Mouse (Mus musculus) liver, embryonic 16.5 days (tissue): ENCODE data around the gene Fbxl16. TPM values are rescaled to one million over a fixed set of nuclear protein-coding genes. Genes with fewer than 3 reads are reported as not detected.

Experiments used
- ATAC-seq: fragments of 200-750 bp; cut with Nextera tagmentation; 2 replicates; pipeline ENCODE4 v1.8.0; 2017; ENCODE audit warnings: low read depth, mild to moderate bottlenecking, moderate number of reproducible peaks, moderate library complexity
- H3K27ac ChIP-seq: fragments of 300-500 bp; sonication (generic); 2 replicates; pipeline ENCODE4 v1.5.1; 2014; ENCODE audit warnings: mild to moderate bottlenecking, low read length
- H3K27me3 ChIP-seq: fragments of 300-500 bp; sonication (generic); 2 replicates; pipeline ENCODE4 v1.6.1; 2014; ENCODE audit warnings: low read depth, low read length, mixed read lengths; ENCODE audit not compliant: control insufficient read depth, insufficient read depth
- H3K36me3 ChIP-seq: fragments of 300-500 bp; sonication (generic); 2 replicates; pipeline ENCODE4 v1.6.1; 2014; ENCODE audit warnings: mild to moderate bottlenecking; ENCODE audit not compliant: control insufficient read depth, insufficient read depth
- H3K4me1 ChIP-seq: fragments of 300-500 bp; sonication (generic); 2 replicates; pipeline ENCODE4 v1.6.1; 2014; ENCODE audit warnings: low read depth, low read length, mixed read lengths; ENCODE audit not compliant: control insufficient read depth
- H3K4me2 ChIP-seq: fragments of 300-500 bp; sonication (generic); 2 replicates; pipeline ENCODE4 v1.6.1; 2014; ENCODE audit warnings: low read depth, low read length, mixed read lengths
- H3K4me3 ChIP-seq: fragments of 300-500 bp; sonication (generic); 2 replicates; pipeline ENCODE4 v1.5.1; 2014; ENCODE audit warnings: low read depth, mild to moderate bottlenecking, low read length
- H3K9ac ChIP-seq: fragments of 300-500 bp; sonication (generic); 2 replicates; pipeline ENCODE4 v1.6.1; 2014; ENCODE audit warnings: low read depth, low read length
- H3K9me3 ChIP-seq: fragments of 300-500 bp; sonication (generic); replicated peaks from 2 replicates; pipeline ENCODE4 v1.6.1; 2016; ENCODE audit warnings: low read length; ENCODE audit not compliant: control insufficient read depth
- WGBS: fragments of 180-500 bp; shearing (Covaris S2); extraction: QIAGEN DNeasy Blood & Tissue Kit; methylation state at CpG from one replicate; pipeline ENCODE4 v1.1.7; 2014; ENCODE audit not compliant: insufficient replicate concordance; 5-methylcytosine and 5-hydroxymethylcytosine counted together
- microRNA-seq: library from miRNA; unstranded; fragments of <30 nt; microRNA quantifications from one replicate; pipeline ENCODE4, GENCODE M21; 2016
- polyA plus RNA-seq: library from polyadenylated mRNA; unstranded; fragments of >200 nt; fragmentation: Nextera tagmentation; extraction: Ambion mirVana; gene quantifications from 2 replicates; pipeline ENCODE4 v1.2.1, GENCODE M21; 2015

Fbxl16 gene
- polyA plus RNA-seq, 1 experiment from 2014 or later: 0.17 TPM

DNA sequence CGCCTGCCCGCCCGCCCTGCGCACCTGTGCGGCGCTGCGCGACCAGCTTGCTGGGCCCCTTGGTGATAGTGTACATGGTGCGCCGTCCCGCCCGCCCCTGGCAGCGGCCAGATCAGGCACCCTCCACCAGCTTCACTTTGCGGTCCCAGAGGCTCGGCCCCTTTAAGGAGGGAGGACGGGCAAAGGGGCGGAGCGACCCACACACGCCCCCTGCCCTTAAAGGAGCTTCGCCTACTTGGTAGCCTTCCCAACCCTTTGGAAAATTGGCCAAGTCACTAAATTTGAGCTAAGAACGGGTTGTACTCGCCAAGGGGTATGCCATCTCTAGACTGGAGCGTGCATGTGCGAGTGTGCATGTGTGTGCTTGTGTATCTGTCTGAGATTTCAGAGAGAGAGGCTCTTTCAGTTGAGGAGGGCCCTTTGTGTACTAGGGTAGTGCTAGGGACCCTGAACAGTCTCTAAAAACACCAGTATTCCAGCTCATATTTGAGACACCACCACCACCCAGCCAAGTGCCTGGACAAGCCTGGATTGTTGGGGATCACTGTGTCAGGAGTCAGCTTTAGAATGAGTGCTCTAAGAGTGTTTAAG lies 59.8 kb downstream of the Fbxl16 start, which contains the start of gene Mcrip2:
Gene Mcrip2, minus strand, starts transcription at position 164 of the 591 bp plus-strand sequence.
- 0% methylated on average over 24 of the region's 24 CpGs for WGBS
- Histone ChIP-seq H3K27me3 (no peaks in the 10 kb centered on the region), H3K9ac (peak within 1 kb of the TSS; percentile 70), H3K9me3 (no peaks in the 10 kb centered on the region), H3K4me3 (peak within 1 kb of the TSS; percentile 71), H3K36me3 (no peaks in the 10 kb centered on the region), H3K4me1 (peaks cover 20% of the 10 kb centered on the region), H3K27ac (peak within 1 kb of the TSS; percentile 65), H3K4me2 (peak within 1 kb of the TSS; percentile 82)
- ATAC-seq: peak; percentile 80

DNA sequence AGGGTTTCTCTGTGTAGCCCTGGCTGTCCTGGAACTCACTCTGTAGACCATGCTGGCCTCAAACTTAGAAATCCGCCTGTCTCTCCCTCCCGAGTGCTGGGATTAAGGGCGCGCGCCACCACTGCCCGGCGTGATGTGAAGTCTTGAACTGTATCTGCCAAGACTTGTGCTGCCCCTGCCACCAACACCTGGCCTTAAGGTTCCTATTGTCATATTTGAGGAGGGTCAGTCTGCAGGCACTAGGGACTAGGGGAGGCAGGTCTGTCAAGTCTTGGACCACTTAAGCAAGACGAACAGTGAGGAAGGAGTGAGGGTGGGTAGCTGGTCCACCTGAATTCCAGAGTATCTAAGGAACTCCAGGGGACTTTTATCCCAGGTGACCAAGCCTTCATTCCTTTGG lies 60.6 kb downstream of the Fbxl16 start:
- Histone ChIP-seq H3K27me3 (no peaks in the 10 kb centered on the region), H3K4me2 (no peak overlapping the region), H3K9me3 (no peaks in the 10 kb centered on the region), H3K4me3 (no peak overlapping the region), H3K9ac (no peak overlapping the region), H3K4me1 (peaks cover 28% of the 10 kb centered on the region), H3K36me3 (no peaks in the 10 kb centered on the region), H3K27ac (no peak overlapping the region)
- ATAC-seq: no peak
- WGBS: 83% methylated on average over 8 of the region's 8 CpGs

DNA sequence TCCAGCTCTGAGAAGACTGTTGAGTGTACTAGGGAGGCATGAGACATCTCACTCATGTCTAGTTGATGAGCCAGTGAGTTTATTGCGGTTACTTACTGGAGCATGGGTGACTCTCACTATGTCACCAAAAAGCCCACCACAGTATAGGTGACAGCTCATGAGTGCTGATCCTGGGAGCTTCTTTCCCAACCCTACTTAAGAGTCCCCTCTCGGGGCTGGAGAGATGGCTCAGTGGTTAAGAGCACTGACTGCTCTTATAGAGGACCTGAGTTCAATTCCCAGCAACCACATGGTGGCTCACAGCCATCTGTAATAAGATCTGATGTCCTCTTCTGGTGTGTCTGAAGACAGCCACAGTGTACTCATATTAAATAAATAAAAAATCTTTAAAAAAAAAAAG lies 61.1 kb downstream of the Fbxl16 start:
- Histone ChIP-seq H3K9me3 (no peaks in the 10 kb centered on the region), H3K27me3 (no peaks in the 10 kb centered on the region), H3K4me3 (no peak overlapping the region), H3K9ac (no peak overlapping the region), H3K36me3 (no peaks in the 10 kb centered on the region), H3K4me1 (peaks cover 28% of the 10 kb centered on the region), H3K27ac (no peak overlapping the region), H3K4me2 (no peak overlapping the region)
- WGBS: 66% methylated on average over 2 of the region's 2 CpGs
- ATAC-seq: no peak

Small RNA genes lying within 50 kb of the gene (microRNA-seq; reads per million reads assigned to microRNA genes)
- gene Mir3082 (not detected), gene Mir6966 (0.74 reads per million)

Other genes starting within 250 kb of the Fbxl16 start
- gene Sox8, start 238.4 kb upstream of the Fbxl16 start, polyA plus RNA-seq: 0.14 and 0.34 TPM in 2 replicates
- gene Lmf1, start 230.0 kb upstream of the Fbxl16 start, polyA plus RNA-seq: 11.4 and 13.4 TPM in 2 replicates
- not detected in 2 replicates for gene Gng13, start 91.9 kb upstream of the Fbxl16 start, polyA plus RNA-seq
- 16.3 and 18.0 TPM in 2 replicates for gene Chtf18, start 81.7 kb upstream of the Fbxl16 start, polyA plus RNA-seq
- 5.2 TPM in 2 replicates for gene Rpusd1, start 81.4 kb upstream of the Fbxl16 start, polyA plus RNA-seq
- gene Mslnl, start 73.0 kb upstream of the Fbxl16 start, polyA plus RNA-seq: not detected in 2 replicates
- 2.8 and 3.4 TPM in 2 replicates for gene Msln, start 54.7 kb upstream of the Fbxl16 start, polyA plus RNA-seq
- 12.1 and 13.8 TPM in 2 replicates for gene Narfl, start 35.3 kb upstream of the Fbxl16 start, polyA plus RNA-seq
- 6.9 and 7.0 TPM in 2 replicates for gene Haghl, start 23.4 kb upstream of the Fbxl16 start, polyA plus RNA-seq
- gene Ccdc78, start 22.5 kb upstream of the Fbxl16 start, polyA plus RNA-seq: 0.04 and 0.07 TPM in 2 replicates
- 54.1 and 57.1 TPM in 2 replicates for gene Fam173a, start 16.2 kb upstream of the Fbxl16 start, polyA plus RNA-seq
- not detected in 2 replicates for gene AC134908.4, start 13.4 kb upstream of the Fbxl16 start, polyA plus RNA-seq
- gene Metrn, start 11.9 kb upstream of the Fbxl16 start, polyA plus RNA-seq: 11.8 and 12.1 TPM in 2 replicates
- 10.8 and 11.6 TPM in 2 replicates for gene Wdr24, start 14.5 kb downstream of the Fbxl16 start, polyA plus RNA-seq
- 20.7 and 23.5 TPM in 2 replicates for gene Jmjd8, start 19.8 kb downstream of the Fbxl16 start, polyA plus RNA-seq
- gene Stub1, start 24.3 kb downstream of the Fbxl16 start, polyA plus RNA-seq: 106 and 112 TPM in 2 replicates
- 0.30 and 0.45 TPM in 2 replicates for gene Rhbdl1, start 28.2 kb downstream of the Fbxl16 start, polyA plus RNA-seq
- 0.64 and 0.65 TPM in 2 replicates for gene Gm20683, start 32.7 kb downstream of the Fbxl16 start, polyA plus RNA-seq
- 11.4 and 12.3 TPM in 2 replicates for gene Rhot2, start 35.8 kb downstream of the Fbxl16 start, polyA plus RNA-seq
- gene Wdr90, start 52.4 kb downstream of the Fbxl16 start, polyA plus RNA-seq: 7.2 and 7.8 TPM in 2 replicates
- 32.8 and 37.0 TPM in 2 replicates for gene Mcrip2, start 59.7 kb downstream of the Fbxl16 start, polyA plus RNA-seq
- 47.8 and 50.5 TPM in 2 replicates for gene Mettl26, start 66.0 kb downstream of the Fbxl16 start, polyA plus RNA-seq
- gene Wfikkn1, start 71.8 kb downstream of the Fbxl16 start, polyA plus RNA-seq: 0.30 and 0.42 TPM in 2 replicates
- 6.2 and 7.0 TPM in 2 replicates for gene Rab40c, start 110.6 kb downstream of the Fbxl16 start, polyA plus RNA-seq
- 147 and 154 TPM in 2 replicates for gene Pigq, start 135.9 kb downstream of the Fbxl16 start, polyA plus RNA-seq
- 6.8 and 7.8 TPM in 2 replicates for gene Nhlrc4, start 135.9 kb downstream of the Fbxl16 start, polyA plus RNA-seq
- gene A930017K11Rik, start 143.5 kb downstream of the Fbxl16 start, polyA plus RNA-seq: 0.13 and 0.16 TPM in 2 replicates
- 8.0 and 9.9 TPM in 2 replicates for gene Capn15, start 176.7 kb downstream of the Fbxl16 start, polyA plus RNA-seq